Mouse (Mus musculus) cerebellum, postnatal 14 days (tissue): ENCODE measurements at regions not wholly inside any gene's neighbourhood (a gene's known extent, or its start where the extent isn't known, plus 50 kb on each side); places are given as distances from the start of the nearest gene placed in this dataset.

Experiments used
- DNase-seq, 2 experiments: peaks; one replicate each; pipeline ENCODE4 v3.0.0; 2021; ENCODE audit warnings: mixed read lengths in 2 of 2

DNA sequence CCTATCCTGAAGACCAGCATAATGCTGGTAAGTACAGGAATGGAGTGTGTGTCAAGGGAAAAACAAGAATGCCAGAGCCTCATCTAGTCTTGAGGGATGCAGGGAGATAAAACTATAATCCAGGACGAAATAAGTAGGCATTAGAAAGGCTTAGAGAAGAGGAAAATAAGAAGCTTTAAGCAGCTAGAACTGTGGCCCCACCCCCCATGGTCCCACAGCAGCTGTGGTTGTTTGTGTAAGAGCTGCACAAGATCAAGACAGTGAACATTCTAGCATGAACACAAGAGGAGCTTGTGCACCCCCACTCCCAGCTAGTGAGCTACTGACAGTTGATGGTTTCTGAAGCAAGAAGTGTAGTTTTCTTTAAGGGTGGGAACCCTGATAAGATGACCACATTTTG, 315.9 kb downstream of the Tmem135 start:
- DNase-seq = no peak

DNA sequence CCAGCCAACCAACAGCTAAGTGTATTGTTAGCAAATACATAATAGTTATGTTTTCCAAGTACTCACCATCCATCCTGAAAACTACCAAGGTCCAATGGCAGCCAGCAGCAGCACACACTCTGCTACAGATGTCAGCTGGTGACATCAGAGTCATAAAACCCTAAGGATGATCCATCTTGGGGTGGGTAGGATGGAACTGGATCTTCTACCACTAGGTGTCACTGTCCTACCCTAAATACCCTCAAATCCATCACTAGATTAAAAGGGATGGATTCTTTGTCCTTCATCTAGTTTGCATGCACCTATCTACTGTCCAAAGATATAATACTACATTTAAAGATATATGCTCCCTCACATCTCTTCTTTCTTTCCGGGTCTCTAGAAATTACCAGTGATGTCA, 317.7 kb downstream of the Tmem135 start:
- peak; percentile 15 to 52 for DNase-seq

DNA sequence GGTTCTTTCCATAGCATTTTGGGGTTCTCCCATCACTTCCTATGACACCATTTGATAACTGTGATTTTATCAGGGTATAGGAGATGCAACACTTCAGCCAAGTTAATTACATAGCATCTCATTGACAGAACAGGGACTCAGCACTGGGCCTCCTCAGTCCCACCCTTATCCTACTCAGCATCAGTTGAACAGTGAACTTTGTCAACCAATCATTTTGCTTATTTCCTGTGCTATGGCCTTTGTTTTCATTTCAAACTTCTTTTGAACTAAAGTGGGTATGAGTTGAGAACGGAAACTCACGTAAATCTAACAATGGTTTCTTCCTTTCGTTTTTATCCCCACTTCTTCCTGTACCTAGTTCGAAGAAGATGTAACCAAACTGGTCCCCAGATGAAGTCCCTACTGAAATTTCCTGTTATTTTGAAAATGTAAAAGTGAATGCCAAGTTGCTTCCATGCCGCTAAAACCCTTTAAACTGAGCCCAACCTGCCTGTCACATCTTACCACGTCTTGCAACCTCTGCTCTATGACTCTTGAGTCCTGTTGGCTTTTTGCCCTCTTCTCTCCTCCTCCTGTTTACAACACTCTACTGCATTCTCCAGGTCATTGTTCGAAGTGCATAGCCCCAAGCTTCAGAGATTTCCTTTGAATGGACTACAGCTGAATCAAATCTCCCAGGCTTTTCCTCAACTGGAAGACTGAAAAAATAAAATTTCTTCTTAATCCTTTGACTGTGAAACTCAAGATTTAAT, 329.9 kb downstream of the Tmem135 start:
- DNase-seq = no peak

DNA sequence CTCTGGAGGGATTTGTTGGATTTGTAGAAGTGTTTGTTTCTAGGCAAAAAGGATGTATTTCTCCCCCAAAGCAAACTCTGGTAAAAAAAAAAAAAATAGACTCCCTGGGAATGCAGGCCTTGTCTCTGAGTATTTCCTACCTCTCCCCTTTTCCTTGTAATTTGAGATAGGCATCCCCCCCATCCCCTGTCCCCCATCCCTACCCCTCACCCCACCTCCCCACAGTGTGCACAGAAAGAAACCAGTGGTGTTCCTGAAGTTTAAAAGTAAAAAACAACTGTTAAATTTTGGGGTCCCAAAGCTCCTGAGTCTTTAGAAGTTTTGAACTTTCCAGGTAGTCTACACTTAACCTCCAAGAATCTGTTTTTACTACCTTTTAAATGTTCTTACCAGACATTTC, 334.0 kb downstream of the Tmem135 start:
- no peak for DNase-seq

DNA sequence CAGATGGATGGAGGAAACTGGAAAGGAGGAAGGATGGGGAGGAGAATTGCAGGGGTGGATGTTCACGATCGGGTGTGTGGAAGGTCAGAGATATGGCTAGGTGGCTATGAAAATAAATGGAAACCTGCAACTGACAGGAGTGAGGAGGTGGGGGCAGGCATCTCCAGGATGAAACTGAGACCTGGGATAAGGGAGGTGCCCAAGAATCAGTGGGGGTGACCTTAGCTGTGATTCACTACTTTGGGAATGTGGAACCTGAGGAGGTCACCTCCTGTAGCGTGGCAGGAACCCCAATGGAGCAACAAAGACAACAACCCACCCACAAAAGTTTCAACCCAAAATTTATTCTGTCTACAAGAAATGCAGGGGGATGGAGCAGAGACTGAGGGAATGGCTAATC, 339.6 kb downstream of the Tmem135 start:
- no peak for DNase-seq

DNA sequence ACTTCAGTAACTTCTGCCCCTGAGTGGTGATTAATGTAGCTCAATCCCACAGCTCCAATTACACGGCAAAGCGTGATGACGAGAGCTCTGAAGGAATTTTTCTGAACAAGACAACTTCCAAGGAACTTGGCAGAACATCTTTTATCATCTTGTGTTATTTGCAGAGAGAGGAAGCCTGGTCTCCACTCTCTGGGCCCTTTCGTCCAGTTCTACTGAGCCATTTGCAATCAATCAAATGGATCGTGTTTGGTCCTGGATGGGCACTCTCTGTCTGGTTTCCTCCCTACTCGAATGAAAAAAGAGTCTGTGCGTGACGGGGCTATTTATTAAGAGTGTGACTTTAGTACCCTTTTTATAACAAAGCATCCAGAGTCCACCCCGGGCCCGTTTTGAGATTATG, 340.4 kb downstream of the Tmem135 start:
- DNase-seq = no peak

DNA sequence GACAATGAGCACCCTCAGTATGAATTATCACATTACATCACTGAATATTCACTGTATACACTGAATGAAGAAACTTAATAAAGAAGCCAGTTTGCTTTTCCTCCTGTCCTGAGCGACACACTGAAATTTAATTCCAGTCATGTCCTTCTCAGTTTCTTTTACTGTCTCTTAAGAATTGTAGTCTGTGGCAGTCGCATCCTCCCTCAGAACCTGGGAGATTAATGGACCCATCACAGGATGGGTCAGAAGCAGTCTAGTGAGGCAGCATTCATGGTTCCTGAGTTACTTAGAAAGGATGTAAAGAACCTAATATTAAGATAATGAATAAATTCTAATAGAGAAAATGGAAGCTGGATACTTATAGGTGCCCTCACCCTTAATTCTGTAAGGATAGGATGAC, 349.5 kb downstream of the Tmem135 start:
- DNase-seq = no peak

DNA sequence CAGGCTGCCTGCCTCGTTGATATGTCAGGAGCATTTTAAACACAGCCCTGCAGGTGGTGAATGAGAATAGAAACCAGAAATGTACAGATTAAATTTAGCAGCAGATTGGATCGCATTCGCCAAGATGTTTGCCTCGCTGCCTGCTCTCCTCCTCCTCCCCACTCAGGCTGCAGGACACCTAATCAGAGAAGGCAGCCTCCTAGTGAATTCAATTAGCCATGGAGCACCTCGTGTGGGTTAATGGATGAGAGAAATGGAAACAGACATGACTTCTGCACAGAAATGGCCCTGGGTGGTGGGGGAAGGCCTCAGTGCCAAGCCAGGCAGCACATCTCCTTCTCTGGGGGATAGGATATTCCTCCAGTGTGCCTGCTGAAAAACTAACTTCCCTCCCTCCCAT, 352.8 kb downstream of the Tmem135 start:
- DNase-seq = peak; percentile 5 to 11

DNA sequence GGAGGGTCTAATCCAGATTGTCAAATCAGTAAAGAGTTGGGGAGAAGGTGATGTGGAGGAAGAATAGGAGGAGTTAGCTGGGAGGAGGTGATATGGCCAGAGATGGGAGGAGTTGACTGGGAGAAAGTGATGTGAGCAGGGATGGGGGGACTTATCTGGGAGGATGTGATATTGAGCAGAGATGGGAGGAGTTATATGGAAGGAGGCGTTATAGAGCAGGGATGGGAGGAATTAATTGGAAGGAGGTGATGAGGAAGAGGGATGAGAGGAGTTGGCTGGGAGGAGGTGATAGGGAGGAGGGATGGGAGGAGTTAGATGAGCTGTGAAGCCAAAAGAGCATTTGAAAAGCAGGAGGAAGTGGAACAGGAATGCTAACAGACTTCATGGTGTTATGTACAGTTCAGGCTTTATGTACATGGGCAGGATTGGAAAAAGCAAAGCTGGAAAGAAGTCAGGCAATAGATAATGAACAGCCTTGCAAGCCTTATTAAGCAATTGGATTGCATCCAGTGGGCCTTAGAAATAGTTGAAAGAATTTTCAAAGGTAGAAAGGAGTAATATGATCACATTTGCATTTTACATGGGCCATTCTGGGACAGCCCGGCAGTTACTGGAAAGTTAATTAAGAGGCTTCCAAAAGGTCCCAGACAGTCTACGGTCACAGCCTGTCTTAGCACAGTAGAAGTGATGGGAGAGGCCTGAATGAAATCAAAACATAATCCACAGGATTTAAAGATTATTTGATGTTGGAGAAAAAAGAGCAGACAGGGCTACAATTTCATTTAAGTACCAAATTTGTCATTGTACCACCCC, 357.4 kb downstream of the Tmem135 start:
- DNase-seq = no peak

DNA sequence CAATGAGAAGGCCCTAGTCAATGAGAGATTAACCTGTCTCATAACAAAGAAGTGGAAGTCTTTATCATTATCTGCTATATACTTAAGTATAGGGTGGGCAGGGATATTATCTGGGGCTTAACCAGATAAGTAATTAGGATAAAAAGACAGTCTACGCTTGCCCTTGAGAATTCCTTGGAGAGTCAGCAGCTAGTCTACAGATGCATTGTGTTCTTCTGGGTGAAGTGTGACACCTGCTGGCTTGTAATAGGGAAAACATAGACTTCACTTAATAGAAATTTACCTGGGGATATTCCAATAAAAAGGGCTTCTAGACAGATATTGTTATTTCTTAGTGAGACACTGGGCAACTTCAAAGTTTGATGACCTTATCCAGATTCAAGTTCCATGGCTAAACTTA, 361.0 kb downstream of the Tmem135 start:
- DNase-seq = peak; percentile 2 to 6

DNA sequence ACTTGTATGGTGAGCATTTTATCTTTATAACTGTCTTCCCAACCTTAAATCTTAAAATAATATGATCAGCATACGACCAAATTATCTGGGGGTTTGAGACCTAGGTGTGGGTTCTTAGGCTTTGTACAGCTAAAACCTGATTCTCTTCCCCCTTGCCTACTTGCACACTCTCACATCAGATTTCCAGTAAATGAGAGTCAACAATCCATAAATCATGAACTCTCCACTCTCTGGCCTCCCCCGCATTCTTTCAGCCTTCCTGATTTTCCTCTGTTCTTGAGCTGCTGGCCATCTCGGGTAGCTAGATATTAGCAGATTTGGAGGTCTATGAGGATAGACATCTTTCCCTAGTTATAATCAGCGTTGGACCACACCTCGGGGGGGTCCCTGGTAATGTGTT, 362.7 kb downstream of the Tmem135 start:
- DNase-seq = no peak

DNA sequence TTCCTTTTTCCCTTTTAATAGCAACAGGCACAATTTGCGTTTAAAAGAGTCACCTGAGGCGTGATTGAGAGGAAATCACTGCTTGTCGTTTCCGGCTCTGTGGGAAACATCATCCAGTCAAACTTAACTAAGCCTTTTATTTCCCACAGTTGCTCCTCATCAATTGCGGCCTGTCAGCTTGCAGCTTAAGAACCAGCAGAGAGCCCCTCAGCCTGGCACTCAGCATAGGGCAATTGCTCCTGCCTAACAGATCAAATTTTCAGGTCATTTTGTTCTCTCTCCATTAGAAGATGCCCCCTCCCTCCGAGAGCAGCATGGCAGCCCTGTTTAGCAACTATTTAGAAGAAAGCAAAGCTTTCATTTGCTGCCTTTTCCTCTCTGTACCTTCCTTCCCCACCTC, 363.9 kb downstream of the Tmem135 start:
- no peak for DNase-seq

DNA sequence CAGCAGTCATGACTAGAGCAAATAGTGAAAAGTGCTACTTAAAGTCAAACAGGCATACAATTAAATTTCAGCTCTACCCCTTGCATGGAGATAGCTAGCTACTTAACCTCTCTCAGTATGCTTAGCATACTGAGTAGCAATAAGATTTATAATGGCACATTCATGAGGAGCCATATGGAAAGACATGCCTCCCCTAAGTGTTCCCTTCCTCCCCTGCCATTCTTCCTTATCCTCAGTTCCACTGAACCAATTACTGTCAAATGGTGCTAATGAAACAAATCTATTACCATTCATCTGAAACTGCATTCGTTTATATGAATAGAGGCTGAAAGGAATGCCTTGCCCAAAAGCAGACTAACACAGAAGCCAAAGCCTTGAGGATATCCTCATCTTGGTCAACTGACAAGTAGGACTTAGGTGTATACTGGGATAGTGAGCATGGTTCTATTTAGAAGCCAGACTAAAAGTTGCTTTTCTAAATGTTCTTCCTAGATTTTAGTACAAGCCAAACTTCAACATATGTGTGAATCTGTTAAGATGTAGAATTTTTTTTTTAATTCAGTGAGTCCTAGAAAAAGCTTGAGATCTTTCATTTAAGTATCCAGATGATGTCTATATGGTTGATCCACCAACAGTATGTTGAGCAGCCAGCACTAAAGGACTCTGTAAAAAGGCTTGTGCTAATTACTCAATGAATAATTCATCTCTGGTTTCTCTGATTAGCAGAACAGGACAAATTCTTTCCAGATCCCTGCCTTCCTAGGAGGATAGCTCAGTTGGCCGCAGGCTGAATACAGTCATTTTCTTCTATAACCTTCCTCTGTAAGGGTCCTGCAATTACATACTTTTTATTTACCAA, 368.7 kb downstream of the Tmem135 start:
- DNase-seq = no peak

DNA sequence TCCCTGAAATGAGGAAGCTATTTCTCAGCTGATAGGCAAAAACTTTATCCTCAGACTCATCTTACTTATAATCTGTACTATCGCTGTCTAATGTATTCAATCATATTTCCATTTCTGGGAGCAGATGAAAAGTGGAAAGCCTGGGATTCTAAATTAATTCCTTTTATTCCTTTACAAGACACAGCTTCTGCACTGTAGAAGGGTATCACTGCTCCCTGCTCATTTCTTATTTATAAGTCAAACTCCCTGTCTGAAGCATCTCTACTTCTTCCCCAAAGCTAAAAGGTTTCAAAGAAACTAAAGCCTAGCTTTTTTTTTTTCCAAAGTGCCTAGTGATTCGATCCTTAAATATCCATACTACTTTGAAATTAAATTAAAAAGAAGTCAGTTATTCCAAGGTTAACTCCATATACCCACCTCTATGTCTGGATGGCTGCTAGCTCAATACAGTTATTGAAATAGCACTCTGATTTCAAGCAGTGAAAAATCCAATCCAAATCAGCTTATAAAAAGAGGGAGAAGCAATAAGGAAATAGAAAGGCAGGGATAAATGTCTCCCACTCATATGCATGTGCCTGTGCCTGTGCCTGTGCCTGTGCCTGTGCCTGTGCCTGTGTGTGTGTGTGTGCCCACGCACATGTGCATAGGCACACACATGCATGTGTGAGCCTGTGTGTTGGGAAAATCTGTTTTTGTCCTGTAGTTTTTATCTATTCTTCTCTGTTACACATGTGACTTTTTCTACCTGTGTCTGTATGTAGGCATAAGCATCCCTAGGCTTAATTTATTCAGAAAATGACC, 380.6 kb downstream of the Tmem135 start:
- no peak for DNase-seq

DNA sequence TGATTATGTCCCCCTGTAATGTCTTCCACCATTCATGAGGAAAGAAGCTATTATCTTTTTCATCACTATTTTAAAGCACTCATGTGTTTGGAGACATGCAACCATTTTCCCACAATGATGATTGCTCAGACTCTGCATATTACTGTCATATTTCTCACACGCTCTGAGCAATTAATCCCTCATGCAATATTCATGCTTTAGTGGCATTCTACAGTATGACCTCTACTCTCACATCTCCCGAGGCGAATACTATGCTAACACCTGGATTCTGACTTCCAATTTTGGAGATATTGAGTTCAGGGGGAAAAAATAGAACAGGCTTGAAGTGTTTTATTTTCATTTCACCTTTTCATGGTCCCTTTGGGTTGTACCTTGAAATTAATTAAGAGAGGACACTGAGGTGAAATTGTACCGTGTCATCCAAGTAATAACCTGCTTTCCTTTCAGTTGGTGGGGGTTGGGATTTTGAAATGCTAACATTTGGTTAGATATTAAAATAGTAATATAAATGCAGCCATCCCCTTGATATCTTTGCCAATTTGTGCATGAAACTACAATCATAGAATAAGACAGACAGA, 405.1 kb downstream of the Tmem135 start:
- DNase-seq = no peak

DNA sequence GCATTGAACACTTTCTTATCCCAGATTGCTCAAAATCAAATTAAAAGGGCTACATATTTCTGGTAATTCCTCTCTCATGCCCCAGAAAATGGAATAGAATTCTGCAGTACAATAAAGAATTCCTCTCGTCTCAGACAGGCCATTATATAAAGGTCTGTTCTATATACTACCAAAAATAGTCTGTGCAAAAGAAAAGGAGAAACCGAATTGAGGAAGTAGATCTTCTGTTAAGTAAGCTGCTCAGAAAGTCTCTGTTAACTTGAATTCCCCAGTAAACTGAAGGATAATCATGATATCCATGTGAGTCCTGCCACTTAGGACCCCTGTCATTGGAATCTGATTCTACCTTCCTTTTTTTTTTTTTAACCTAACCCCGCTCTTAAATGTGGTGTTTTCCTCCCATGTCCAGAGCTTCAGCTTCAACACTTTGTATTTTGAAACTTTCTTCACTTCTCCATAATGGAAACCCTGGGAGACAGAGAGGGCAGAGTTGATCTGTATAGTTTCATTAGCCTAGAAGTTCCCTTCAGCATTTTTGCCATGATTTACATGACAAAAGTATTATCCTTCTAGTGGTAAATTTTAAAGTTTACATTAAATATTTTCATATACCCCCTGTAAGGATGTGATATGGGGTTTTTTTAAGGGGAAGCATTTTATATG, 406.1 kb downstream of the Tmem135 start:
- no peak for DNase-seq

DNA sequence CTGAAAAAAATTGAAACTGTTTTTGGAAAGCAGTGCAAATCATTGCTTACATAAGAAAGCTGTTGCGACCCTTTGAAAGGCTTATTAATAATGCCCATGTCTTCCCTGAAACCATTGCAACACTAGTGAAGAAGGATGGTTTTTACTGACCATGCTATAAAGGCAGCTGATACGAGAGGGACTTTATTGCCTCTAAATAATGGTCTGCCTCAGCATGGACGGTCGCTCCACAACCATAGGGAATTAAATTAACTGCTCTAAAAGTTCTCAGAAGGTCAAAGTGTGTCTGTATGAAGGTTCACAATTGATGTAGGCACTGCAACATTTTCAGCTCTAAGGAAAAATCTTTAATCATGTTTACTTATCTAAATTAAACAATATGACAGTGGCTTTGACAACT, 429.6 kb downstream of the Tmem135 start:
- no peak for DNase-seq

DNA sequence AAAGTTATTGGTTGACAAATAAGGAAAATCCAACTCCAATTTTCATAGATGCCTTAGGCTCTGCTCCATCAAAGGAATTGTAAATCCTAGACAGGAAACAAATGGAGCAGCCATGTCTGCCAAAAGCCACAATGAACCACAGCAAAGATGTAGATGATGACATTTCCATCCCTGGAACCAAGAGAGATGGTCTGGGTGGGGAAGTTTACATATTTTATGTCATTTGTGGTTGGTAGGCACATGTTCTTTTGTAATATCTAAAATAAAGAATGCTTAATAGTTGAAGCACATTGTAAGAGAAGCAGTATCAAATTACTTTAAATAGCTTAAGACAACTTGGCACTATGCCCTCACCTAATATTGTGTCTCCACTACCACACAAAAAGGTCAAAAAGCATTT, 443.2 kb downstream of the Tmem135 start:
- no peak for DNase-seq

DNA sequence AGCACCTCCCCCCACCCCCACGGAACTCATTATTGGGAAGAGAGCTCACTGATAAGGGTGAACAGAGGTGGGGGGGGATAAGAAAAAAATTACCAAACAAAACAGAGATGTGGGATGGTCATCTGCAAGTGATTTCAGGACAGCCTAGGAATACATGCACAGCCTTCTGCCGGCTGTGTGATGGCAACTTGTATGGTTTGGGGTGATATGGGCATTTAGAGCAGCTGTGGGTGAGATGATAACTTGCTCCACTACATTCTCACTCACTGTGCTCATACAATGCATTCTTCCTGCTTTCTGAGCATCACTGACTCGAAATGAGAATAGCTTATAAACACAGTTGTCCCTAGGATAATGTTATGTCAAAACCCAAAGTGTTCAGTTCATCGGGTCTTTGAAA, 443.8 kb downstream of the Tmem135 start:
- no peak for DNase-seq

DNA sequence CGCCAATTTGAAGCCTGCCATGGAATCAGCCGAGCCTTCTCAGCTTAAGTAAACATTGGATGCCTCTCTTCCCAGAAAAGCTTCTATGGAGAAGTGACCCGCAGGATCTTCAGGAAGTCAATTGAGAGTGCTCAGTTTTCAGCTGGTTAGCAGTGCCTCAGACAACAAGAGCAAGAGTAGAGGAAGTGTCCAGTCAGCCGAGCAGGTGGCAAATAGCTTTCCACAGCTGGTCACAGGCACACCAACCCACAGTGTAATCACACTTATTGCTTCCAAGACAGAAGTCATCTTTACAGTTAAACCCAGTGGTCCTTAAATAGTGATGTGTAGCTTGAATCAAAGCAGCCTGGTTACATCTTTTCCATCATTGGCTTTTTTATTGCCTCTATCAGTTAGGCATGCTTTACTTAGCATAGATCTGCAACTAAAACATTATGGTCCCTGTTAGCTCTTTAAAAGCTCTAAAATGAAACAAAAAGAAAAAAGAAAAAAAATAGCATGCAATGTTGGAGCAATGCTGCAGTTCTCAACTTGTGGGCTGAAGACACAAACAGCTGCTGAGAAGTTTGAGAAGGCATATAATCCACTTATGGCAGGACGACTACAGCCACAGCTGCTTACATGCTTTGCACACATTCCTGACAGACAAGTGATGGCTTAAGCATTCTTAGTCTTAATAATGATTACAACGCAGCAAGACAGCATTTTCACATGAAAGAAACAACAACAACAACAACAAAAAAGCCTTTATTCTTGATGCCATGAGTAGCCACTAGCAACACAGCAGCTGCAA, 444.5 kb downstream of the Tmem135 start:
- no peak for DNase-seq

DNA sequence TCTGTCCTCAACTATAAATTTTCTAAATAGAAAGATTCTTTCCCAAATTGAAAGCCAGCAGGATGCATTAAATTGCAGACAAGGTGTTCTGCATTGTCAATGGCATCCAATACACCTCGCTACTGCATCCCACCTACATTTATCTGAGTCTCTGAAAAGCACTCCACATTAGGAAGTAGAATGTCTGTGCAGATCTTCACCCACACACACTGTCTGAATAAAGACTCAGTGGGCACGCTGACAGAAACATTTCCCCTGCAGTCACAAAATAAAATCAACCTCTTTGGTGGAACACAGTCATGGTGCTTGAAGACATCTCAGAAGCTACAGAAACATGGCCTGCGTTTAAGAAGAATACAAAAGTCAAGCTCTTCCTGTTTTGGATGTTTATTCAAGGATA, 449.0 kb downstream of the Tmem135 start:
- no peak for DNase-seq
